Mouse (Mus musculus) cerebellum, adult 18-20 months (tissue): Measurements from ENCODE around the gene Calcoco1.
"Not testable (repeated sequence)": the region's sequence is repeated elsewhere in the genome, so short reads cannot be mapped to it uniquely, and the experiment has no call there.

Source experiments
- DNase-seq, 2 experiments: peaks; one replicate each; pipeline ENCODE4 v3.0.0; 2021

Gene Calcoco1

DNA sequence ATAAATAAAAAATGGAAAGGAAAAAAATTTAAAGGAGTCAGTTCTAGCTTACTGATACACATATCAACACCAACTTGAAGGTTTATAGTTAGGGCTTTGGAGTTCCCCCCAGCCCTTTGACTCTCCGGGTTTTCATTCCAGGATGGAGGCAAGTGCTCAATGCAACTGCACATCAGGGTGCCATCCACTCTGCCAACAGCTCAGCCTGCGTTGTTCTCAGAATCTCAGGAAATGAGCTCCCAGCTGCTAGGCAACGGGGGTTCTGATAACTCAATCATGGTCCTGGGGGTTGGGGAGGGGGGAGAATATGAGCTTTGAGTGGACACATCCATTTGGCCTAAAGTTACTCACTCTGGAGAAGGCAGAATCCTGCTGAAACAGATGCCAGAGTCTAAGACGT lies 36.2 kb downstream of the Calcoco1 start:
- no peak for DNase-seq

DNA sequence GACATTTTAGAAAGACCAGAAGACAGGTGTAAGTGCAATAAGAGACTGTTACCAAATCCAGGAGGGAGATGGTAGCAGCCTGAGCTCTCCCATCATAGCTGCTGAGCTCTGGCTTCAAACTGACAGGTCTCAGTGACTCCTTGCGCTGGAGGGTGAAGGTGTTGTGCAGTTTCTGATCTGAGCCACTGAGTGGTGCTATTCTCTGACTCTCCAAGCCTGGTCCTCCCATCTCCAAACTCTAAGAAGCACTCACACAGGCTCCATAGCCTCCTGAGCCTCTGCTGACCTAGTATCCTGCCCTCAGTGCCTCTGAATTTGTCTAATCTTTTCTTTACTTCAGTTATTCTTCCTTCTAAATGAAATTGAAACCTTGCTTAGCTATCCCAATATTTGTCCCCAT lies 38.3 kb downstream of the Calcoco1 start:
- DNase-seq = peak in 1 of 2 experiments; percentile 48

DNA sequence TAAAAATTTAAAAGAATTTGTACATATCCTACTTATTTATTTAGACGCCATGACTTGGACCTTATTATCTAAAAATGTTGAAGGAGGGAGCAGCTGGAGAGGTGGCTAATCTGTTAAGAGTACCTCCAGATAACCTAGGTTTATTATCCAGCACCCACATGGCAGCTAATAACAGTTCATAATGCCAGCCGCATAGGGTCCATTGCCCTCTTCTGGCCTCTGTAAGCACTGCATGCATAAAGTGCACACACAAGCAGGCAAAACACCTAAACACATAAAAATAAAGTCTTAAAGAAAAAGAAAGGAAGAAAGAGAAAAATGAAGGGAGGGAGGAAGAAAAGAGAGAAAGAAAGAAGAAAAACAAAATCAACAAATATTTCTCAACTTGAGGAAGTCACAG lies 45.6 kb downstream of the Calcoco1 start:
- no peak for DNase-seq

DNA sequence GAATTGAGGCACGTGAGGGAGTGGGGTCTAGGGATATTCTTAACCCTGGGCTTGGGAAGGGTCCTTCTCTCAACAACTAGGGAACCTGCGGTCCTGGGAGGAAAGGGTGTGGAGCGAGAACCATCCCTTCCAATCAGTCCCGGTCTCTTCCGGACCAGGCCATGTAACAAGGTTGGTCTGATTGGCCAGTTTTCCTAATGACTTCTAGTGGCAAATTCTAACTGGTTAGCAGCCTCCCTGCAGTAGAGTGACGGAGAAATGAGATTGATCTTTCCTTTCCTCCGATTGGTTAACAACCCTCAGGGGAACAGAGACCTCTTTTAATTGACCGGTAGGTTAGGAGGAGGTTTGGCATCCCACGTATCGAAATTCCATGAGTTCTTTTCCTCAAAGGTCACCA lies 48.4 kb downstream of the Calcoco1 start:
- DNase-seq = peak; percentile 42 to 50

DNA sequence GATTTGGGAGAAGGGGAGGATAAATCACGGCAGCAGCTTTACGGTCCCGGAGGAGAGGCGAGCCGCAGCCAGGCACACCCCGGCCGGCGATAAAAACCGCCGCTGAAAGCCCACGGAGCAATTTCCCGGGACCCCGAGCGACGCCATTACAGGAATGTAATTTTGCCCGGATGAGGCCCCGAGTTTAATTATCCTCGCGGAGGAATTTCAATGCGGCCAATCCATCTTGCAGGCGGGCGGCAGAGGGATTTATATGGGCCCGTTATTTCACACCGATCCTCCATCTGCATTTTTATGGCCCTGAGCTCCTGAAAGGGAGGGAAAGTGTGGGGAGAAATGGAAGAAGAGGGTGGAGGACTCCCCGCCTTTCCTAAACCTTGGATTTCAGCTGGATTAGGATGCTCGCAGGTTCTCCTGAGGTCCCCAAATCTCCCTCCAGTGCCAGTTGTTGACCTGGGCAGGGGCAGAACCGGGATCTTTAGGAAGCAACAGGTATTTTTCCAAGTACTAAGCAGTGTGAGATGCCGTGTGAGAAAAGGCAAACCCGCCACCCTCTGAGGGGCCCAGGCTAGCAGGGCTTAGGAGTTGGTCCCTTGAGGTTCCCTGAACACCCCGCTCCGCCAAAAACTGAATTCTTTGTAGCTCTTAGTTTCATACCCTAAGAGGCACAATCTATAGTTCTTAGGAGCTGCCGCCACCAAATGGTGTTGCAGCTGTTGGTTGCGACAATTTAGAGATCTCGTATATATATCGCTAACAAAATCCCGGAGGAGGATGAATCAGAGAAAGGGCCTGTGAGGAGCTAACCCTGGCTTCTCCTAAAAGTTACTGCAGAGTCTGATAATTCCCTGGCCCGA lies 49.5 kb downstream of the Calcoco1 start, which contains the start of gene Atp5g2:
Gene Atp5g2 (minus strand): TSS at position 138 of the 857 bp plus-strand sequence.
- DNase-seq = peak; percentile 34 to 61

DNA sequence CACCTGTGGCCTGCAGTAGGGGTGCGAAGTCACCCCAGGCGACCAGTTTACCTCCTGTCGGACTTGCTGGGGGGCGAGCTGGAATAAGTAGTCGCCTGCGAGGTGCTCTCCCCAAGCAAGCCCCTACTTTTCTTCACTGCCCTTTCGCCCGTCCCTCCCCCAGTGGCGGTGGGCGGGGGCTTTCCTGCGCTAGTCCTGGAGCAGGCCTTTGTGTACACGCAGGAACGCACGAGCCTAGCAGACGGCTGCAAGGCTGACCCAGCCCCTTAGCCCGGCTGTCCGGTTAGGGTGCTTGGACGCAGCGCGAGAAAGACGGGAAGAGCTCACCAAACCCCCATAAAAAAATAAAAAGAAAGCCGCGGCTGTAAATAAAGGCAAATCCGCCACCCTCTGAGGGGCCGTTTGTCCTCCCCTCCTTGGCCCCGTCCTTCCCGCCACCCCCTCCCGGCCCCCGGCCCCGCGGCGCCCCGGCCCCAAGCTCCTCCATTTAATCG lies 50.2 kb downstream of the Calcoco1 start:
- peak; percentile 82 for DNase-seq

DNA sequence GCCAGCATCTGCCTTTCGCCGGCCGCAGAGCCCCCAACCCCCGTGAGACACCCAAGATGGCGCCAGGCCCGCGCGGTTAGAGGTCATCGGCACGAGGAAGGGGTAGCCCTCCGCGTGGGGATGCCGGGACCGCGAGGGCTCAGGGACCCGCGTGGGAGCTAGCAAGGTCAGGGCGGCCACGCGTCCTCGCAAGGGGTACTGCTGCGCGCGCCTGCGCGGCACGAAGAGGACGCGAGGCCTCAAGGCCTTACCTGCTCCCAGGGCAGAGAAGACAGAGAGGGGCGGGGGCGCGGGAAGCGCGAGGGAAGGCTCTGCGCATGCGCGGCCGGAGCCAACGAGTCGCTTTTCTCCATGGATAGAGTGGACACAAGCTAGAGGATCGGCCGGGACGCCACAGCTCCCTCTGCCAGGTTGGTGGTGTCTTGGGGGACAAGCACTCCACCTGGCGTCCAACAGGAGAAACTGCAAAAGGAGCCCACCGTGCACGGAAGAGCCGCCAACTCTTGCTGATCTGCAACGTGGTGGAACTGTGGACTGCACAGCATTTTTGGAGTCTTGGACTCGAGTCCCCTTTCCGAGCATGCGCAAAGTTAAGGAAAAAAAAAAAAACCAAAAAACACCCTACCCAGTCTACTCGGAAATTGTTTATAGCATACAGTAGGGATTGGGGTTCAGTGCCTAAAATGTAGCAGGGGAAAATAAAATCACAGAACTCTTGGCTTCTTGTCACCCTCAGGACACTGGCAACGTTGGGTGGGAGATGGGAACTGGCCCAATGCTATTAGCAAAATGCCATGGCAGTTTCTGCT lies 51.0 kb downstream of the Calcoco1 start:
- peak; percentile 97 to 99 for DNase-seq

DNA sequence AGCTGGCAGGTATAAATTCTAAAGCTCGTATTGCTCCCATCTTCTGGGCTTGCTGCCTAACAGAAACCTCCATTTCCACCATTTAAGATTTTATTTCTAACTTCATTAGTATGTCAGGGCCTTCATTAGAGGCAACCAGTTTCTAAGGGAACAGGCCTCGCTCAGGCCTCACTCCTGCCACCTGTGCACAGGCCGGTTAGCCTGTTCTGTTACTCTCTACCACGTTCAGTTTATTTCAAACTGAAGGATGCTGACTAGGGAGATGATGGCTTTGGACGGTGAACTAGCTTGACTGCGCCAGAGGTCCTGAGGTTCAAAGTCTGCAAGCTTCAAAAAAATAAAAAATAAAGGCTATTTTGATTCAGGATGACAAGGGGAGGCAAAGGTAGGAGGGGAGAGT lies 51.7 kb downstream of the Calcoco1 start:
- peak in 1 of 2 experiments; percentile 48 for DNase-seq

DNA sequence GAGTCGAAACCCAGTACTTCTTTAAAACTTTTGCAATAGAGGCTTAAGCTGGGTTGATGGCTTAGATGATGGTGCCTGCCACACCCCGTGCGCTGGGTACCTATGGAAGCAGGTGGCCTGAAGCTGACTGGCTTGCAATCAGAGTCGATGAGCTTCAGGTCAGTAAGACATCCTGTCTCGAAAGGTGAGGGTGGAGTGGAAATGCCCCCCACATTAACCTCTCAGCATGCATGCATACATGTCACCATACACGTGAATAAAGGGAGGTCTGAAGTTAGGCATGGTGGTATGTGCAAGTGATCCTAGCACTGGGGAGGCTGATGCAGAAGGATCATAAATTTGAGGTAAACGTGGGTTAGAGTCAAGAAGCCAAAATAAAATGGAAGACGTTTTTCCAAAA lies 52.4 kb downstream of the Calcoco1 start:
- no peak for DNase-seq

DNA sequence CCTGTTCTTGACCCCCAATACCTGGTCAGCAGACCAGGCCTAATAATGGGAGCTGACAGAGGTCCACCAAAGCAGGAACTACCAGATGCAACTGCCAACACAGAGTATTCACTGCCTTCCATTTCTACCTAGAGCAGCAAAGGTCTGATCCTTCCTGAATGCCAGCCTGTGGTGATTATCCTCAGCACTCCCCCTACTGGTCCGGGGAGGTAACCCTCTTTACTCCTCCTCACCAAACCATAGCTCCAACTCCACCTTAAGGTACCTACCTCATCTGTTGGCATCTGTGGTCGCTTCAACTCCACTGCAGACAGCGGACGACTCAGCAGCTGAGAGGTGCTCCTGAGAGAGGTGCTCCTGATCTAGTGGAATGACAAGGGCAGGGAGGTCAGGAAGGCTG lies 56.5 kb downstream of the Calcoco1 start:
- DNase-seq = peak; percentile 70 to 72

DNA sequence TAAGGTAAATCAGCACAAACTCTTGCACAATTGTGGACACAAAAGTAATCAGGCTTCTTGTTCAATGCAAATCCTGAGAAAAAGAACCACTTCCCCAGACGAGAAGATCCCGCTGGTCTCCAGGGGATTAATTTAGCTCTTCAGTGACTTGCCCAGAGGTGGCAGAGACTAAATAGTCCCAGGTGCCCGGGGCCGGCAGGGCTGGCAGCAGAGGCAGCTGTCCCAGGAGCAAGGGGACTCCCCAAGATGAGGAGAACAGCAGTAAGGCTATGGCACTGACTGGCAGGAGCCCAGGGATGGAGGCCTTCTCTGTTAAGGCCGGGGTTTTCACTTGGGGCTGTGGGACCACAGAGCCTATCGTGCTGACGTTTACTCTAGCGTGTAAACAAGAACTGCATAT lies 58.2 kb downstream of the Calcoco1 start:
- DNase-seq = no peak

DNA sequence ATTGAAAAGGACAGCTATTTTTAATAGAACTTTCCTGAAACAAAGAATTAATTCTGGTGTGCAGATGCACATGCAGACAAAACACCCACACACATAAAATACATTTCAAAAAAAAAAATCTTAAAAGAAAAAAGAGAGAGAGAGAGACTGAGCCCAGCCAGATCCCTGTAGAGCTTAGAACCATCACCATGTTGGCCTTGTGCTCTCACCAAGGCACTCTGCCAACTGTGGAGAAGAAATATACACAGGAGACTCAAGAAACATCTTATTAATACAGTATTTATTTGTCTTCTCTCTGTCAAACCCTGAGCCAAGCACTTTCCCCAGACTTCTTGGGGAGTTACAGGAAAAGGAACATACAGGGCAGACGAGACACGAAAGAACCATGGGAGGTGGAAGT lies 59.4 kb downstream of the Calcoco1 start:
- DNase-seq = not testable (repeated sequence)

DNA sequence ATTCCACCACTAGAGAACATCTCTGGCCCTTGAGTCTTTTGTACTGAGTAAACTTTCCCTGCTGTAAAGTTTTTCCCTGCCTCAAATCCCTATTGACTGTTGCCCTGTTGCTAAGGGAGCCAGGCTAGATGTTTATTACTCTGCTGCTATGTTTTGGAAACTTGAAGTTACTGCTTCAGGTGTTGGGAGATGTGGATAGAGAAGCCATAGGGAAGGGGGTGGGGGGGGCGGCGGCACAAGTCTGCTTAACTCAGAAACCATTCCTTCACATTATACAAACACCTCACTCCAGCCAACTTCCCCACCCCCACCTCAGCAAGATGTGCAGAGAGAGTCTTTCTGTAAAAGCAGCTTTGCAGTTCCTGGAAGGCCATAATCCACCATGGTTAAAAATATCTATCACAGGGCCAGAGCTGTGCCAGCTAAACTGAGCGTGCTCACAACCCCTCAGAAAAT lies 64.0 kb downstream of the Calcoco1 start:
- no peak for DNase-seq
